Mouse (Mus musculus) MEL (cell line): ENCODE data around the gene Hba-x.

Experiments used
- BHLHE40 ChIP-seq: IDR thresholded peaks from 2 replicates; pipeline ENCODE4 v1.6.1; 2012; ENCODE audit warnings: low read depth, mild to moderate bottlenecking, inconsistent platforms, low read length, improper control_type of control experiment, borderline replicate concordance
- CHD1 ChIP-seq: IDR thresholded peaks from 2 replicates; pipeline ENCODE4 v1.6.1; 2012; ENCODE audit warnings: low read depth, mild to moderate bottlenecking, inconsistent platforms, low read length, improper control_type of control experiment
- E2F4 ChIP-seq: IDR thresholded peaks from 2 replicates; pipeline ENCODE4 v1.6.1; 2011; ENCODE audit warnings: low read depth, low read length, improper control_type of control experiment, borderline replicate concordance
- KAT2A ChIP-seq: conservative IDR thresholded peaks from 2 replicates; pipeline ENCODE4 v1.6.1; 2012; ENCODE audit warnings: low read depth, low read length, improper control_type of control experiment, inconsistent platforms
- MAX ChIP-seq: IDR thresholded peaks from 2 replicates; pipeline ENCODE4 v1.6.1; 2011; ENCODE audit warnings: low read length, improper control_type of control experiment
- SMC3 ChIP-seq: IDR thresholded peaks from 2 replicates; pipeline ENCODE4 v1.6.1; 2011; ENCODE audit warnings: low read depth, low read length, improper control_type of control experiment
- UBTF ChIP-seq: IDR thresholded peaks from 2 replicates; pipeline ENCODE4 v1.6.1; 2012; ENCODE audit warnings: low read depth, mild to moderate bottlenecking, inconsistent platforms, low read length, improper control_type of control experiment, moderate library complexity, borderline replicate concordance; ENCODE audit not compliant: insufficient read depth

DNA sequence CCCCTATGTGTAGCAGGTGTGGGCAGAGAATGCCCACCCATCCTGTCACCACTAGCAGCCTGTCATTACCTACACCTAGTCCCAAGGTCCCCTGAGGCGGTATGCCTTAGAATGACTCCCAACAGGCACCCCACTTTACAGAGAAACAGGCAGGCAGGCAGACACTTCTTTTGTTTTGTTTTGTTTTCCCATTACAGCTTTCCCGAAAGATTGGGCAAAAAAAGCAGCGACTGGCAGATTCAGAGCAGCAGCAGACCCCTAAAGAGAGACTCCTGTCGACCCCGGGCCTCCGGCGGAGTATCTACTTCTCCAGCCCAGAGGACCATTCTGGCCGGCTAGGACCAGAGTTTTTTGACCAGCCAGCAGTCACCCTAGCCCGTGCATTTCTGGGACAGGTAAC, 48.6 kb upstream of the Hba-x start:
- TF ChIP-seq SMC3 = no peak
- no peak for TF ChIP-seq E2F4
- TF ChIP-seq BHLHE40 = no peak
- TF ChIP-seq CHD1 = no peak
- TF ChIP-seq UBTF = no peak
- no peak for TF ChIP-seq KAT2A
- TF ChIP-seq MAX = no peak
